Mouse (Mus musculus): ENCODE measurements around the gene Twistnb. TPM values are rescaled to one million over a fixed set of nuclear protein-coding genes. Genes with fewer than 3 reads are reported as not detected.

The Twistnb gene
- 44.4 and 51.6 TPM in 2 replicates for polyA plus RNA-seq (2015; fragmentation: Nextera tagmentation; extraction: Ambion mirVana)

DNA sequence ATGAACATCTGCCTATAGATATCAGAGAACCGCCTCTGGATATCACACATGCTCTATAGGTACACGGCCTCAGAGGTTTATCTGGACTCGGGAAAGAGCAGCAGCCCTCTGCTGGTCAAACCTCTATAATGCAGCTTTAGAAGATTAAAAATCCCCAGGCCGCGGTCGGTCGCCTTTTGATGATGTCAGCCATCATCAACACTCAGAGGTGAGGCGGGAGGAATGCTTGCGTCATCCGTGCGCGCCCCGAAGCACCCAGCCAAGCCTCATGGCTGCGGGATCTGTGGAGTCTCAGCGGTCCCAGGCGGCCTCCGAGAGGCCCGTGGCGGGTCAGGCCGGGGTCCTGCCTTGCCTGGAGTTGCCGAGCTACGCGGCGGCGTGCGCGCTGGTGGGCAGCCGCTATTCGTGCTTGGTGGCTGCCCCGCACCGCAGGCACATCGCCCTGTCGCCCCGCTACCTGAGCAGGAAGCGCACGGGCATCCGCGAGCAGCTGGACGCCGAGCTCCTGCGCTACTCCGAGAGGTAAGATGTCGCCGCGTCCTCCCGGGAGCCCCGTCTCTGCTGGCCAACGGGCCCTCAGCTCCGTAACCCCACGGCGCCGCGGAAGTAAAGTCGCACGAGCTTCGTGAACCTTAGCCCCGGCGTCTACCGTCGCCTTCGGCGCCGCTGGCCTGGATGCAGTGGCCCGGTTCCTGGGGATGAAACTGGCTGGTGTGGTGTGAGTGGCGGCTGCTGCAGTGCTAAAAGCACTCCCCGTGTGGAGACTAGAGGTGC, at the start of gene Twistnb:
TSS of gene Twistnb (plus strand) at position 249 of the 774 bp plus-strand sequence.
- no peaks in the 10 kb centered on the region for H3K36me3 ChIP-seq (ENCODE audit: control insufficient read depth, insufficient read depth)
- H3K9ac ChIP-seq (replicated peaks; ENCODE audit: low read depth, low read length), result peak within 1 kb of the TSS; percentile 76
- H3K4me1 ChIP-seq (replicated peaks; ENCODE audit: control insufficient read depth, insufficient read depth, low read length), result peaks cover 5% of the 10 kb centered on the region
- H3K9me3 ChIP-seq (ENCODE audit: control insufficient read depth, low read length), result no peaks in the 10 kb centered on the region
- peak within 1 kb of the TSS; percentile 77 for H3K4me3 ChIP-seq (replicated peaks; ENCODE audit: low read length)
- peaks cover 6% of the 10 kb centered on the region for H3K27me3 ChIP-seq (replicated peaks; ENCODE audit: control insufficient read depth, insufficient read depth, low read length)
- H3K27ac ChIP-seq (ENCODE audit: low read length), result peak within 1 kb of the TSS; percentile 75
- peak; percentile 95 for ATAC-seq
- under 1% methylated on average over 66 of the region's 66 CpGs for WGBS
- peak within 1 kb of the TSS; percentile 76 for H3K4me2 ChIP-seq (ENCODE audit: low read length)

DNA sequence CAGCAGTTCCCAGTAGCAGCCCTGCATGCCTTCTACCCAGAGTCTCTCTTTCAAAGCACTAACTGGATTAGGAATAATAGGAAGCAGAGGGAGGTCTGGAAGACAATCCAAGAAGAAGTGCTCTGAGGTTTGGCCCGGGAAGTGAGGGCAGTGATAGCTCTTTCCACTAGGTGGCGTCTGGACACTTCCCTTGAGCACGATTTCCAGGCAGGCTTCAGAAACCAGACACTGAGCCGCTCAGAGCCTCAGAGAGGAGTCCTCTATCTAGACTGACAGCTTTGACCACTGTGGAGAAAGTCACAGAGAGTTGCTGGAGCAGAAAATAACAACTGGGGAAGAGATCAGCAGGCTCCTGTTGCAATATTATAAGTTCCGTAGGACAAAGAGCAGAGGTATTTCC, 40.6 kb upstream of the Twistnb start:
- Histone ChIP-seq H3K4me3 (replicated peaks; ENCODE audit: low read length) (no peak overlapping the region), H3K27me3 (replicated peaks; ENCODE audit: control insufficient read depth, insufficient read depth, low read length) (peaks cover 4% of the 10 kb centered on the region; the same call in 1 of the 2 replicates), H3K36me3 (ENCODE audit: control insufficient read depth, insufficient read depth) (no peaks in the 10 kb centered on the region), H3K9me3 (ENCODE audit: control insufficient read depth, low read length) (no peaks in the 10 kb centered on the region), H3K4me1 (replicated peaks; ENCODE audit: control insufficient read depth, insufficient read depth, low read length) (no peaks in the 10 kb centered on the region), H3K4me2 (ENCODE audit: low read length) (no peak overlapping the region), H3K9ac (replicated peaks; ENCODE audit: low read depth, low read length) (no peak overlapping the region), H3K27ac (ENCODE audit: low read length) (no peak overlapping the region)
- peak; percentile 77 for ATAC-seq
- WGBS, result 9% methylated on average over 5 of the region's 5 CpGs

DNA sequence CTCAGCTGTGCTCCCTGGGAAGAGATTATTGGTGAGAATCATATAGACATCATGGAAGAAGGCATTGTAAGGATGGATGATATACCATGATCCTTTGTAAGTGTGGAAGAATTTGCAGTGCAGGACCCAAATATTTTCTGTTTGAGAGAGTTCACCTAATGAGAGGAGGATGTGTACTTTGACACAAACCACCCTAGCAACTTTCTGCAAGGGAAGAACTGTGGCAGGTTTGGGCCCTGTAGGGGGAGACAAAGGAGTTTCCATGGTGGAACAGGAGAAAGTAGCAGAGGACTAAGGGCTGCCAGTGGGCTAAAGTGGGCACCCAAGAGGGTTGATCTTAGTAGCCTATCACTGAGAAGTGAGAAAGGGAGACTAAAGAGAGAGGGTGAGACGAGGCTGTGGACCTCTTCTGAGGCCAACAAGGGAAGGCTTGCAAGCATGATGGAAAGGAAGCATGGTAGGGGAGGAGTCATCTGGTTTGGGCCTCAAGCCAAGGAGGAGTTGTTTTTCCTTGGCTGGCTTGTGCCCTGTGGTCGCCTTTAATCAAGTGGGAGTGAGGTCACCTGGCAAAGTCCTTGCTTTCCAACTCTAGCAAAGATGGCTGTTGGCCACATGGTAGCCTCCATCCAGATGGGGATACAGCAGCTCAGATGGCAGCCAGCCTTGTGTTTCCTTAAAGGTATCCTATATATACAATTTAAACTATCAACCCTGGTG, 38.4 kb upstream of the Twistnb start:
- WGBS, result 65% methylated on average over 2 of the region's 2 CpGs
- no peak for ATAC-seq
- no peak overlapping the region for H3K4me2 ChIP-seq (ENCODE audit: low read length)
- no peak overlapping the region for H3K27ac ChIP-seq (ENCODE audit: low read length)
- no peak overlapping the region for H3K9ac ChIP-seq (replicated peaks; ENCODE audit: low read depth, low read length)
- H3K4me1 ChIP-seq (replicated peaks; ENCODE audit: control insufficient read depth, insufficient read depth, low read length), result peaks cover 8% of the 10 kb centered on the region; the same call in 1 of the 2 replicates
- no peak overlapping the region for H3K4me3 ChIP-seq (replicated peaks; ENCODE audit: low read length)
- peaks cover 4% of the 10 kb centered on the region; the same call in 1 of the 2 replicates for H3K27me3 ChIP-seq (replicated peaks; ENCODE audit: control insufficient read depth, insufficient read depth, low read length)
- H3K9me3 ChIP-seq (ENCODE audit: control insufficient read depth, low read length), result no peaks in the 10 kb centered on the region
- no peaks in the 10 kb centered on the region for H3K36me3 ChIP-seq (ENCODE audit: control insufficient read depth, insufficient read depth)

DNA sequence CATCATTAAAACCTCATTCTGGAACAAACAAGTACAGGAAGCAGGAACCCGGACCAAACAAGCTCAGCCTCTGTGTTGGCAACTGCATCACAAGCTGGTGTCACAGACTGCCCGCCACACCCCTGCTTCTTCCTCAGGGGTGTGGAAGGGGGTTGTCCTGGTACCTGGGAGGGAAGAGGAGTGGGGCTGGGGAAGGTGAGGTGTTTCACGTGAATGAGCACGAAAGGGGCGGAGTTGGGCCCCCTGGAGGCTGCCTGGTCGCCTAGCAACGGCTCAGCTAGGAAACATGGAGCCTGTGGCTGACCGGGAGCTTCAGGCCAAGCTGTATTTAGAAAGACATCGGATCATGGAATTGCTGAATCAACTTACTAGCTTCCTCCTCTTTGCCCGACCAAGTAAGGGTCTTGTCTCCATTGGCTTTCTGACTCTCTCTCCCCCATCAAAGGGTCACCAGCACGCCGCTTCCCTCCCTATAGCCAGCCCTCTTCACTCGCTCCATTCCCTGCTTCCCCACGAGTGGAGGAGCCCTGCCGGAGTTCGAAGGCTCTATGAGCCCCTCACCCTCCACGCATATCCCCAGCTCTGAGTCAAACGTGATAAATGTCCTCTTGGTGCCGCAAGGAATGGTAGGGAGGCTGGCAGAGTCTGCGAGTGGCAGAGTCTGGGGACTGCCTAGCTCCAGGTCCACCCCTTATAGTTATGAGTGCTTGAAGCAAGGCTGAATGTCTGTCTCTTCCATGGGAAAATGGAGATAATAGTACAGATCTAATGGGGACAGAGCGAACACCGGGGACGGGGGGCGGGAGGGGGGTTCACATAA, 34.4 kb upstream of the Twistnb start, which contains the start of gene Efcab10:
TSS of gene Efcab10 (plus strand) at position 51 of the 820 bp plus-strand sequence.
- H3K36me3 ChIP-seq (ENCODE audit: control insufficient read depth, insufficient read depth), result no peaks in the 10 kb centered on the region
- peaks cover 8% of the 10 kb centered on the region; the same call in 1 of the 2 replicates for H3K4me1 ChIP-seq (replicated peaks; ENCODE audit: control insufficient read depth, insufficient read depth, low read length)
- no peaks in the 10 kb centered on the region for H3K9me3 ChIP-seq (ENCODE audit: control insufficient read depth, low read length)
- WGBS, result 7% methylated on average over 24 of the region's 24 CpGs
- peak within 1 kb of the TSS; percentile 37 for H3K4me3 ChIP-seq (replicated peaks; ENCODE audit: low read length)
- H3K27me3 ChIP-seq (replicated peaks; ENCODE audit: control insufficient read depth, insufficient read depth, low read length), result no peaks in the 10 kb centered on the region
- ATAC-seq, result peak; percentile 75
- H3K4me2 ChIP-seq (ENCODE audit: low read length), result peak within 1 kb of the TSS; percentile 54
- peak within 1 kb of the TSS; percentile 54 for H3K9ac ChIP-seq (replicated peaks; ENCODE audit: low read depth, low read length)
- H3K27ac ChIP-seq (ENCODE audit: low read length), result no peak within 1 kb of the TSS

DNA sequence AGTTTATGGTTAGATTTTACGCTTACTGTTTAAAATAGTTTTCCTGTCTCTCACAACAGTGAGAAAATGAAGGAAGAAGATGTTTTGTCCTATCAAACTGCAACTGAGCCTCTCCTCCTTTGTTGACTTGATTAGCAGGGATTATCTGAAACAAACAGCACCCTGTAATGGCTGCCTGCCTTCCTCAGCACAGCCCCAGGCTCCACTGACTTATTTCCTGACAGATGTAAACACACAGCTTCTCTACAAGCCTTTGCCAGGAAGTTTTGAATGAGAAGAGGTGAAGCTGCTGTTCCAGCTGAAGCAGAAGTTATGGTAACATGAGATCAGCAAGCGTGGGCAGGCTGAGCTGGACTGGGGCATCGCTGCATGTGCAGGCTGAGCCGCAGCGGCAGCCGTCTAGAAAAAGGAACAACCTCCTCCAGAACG, 26.2 kb upstream of the Twistnb start:
- no peaks in the 10 kb centered on the region for H3K27me3 ChIP-seq (replicated peaks; ENCODE audit: control insufficient read depth, insufficient read depth, low read length)
- H3K9me3 ChIP-seq (ENCODE audit: control insufficient read depth, low read length), result no peaks in the 10 kb centered on the region
- no peak overlapping the region for H3K4me2 ChIP-seq (ENCODE audit: low read length)
- H3K9ac ChIP-seq (replicated peaks; ENCODE audit: low read depth, low read length), result no peak overlapping the region
- no peak for ATAC-seq
- no peak overlapping the region for H3K27ac ChIP-seq (ENCODE audit: low read length)
- 64% methylated on average over 7 of the region's 7 CpGs for WGBS
- no peaks in the 10 kb centered on the region for H3K4me1 ChIP-seq (replicated peaks; ENCODE audit: control insufficient read depth, insufficient read depth, low read length)
- H3K4me3 ChIP-seq (replicated peaks; ENCODE audit: low read length), result no peak overlapping the region
- H3K36me3 ChIP-seq (ENCODE audit: control insufficient read depth, insufficient read depth), result no peaks in the 10 kb centered on the region

DNA sequence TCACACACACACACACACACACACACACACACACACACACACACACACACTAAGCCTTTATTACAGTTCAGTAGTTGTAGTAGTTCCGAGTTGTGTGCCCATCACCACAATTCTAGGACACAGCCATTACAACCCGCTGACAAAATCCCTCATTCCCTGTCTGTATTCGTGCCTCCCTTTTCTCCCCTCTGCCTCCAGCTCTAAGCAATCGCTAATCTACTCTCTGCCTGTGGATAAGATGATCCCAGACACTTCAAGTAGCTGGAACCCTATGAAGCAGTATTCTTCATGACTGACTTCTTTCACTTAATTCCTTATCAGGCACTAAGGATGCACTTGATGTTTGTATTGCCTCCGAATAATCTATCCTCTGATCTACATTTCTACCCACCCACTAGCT, 24.4 kb upstream of the Twistnb start:
- WGBS, result 52% methylated on average over 5 of the region's 5 CpGs

DNA sequence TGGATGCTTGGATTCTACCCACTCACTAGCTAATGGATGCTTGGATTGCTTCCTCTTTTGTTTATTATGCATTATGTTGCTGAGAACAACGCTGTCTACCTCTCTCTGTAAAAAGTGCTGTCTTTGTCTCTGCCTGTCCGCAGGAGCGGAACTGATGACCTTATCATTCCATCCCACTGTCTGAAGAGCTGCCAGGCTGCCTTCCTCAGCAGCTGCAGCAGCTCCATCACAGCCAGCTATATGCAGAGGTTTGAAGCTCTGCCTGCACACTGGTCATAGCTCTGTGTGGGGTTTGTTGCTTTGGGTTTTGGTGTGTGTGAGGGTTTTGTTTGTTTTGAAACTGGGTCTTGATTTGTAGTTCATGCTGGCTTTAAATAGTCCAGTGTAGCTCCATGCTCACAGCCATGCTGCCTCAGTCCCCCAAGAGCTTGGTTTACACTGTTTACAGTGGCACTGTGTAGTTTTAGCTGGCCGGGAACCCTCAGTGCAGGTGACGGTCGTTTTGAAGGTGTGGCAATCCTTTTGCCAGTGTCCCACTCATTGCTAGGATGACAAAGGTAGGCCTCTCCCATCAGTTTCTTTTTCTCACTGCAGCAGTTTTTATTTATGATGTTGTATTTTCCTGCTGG, 23.9 kb upstream of the Twistnb start:
- no peak for ATAC-seq
- Histone ChIP-seq H3K4me1 (replicated peaks; ENCODE audit: control insufficient read depth, insufficient read depth, low read length) (no peaks in the 10 kb centered on the region), H3K4me2 (ENCODE audit: low read length) (no peak overlapping the region), H3K9me3 (ENCODE audit: control insufficient read depth, low read length) (no peaks in the 10 kb centered on the region), H3K9ac (replicated peaks; ENCODE audit: low read depth, low read length) (no peak overlapping the region), H3K36me3 (ENCODE audit: control insufficient read depth, insufficient read depth) (no peaks in the 10 kb centered on the region), H3K27ac (ENCODE audit: low read length) (no peak overlapping the region), H3K27me3 (replicated peaks; ENCODE audit: control insufficient read depth, insufficient read depth, low read length) (no peaks in the 10 kb centered on the region), H3K4me3 (replicated peaks; ENCODE audit: low read length) (no peak overlapping the region)
- WGBS, result 42% methylated on average over 6 of the region's 6 CpGs

More for the DNA sequence above, 24.4 kb upstream of the Twistnb start:
- H3K27ac ChIP-seq (ENCODE audit: low read length), result no peak overlapping the region
- no peak for ATAC-seq
- H3K9ac ChIP-seq (replicated peaks; ENCODE audit: low read depth, low read length), result no peak overlapping the region
- no peak overlapping the region for H3K4me3 ChIP-seq (replicated peaks; ENCODE audit: low read length)
- H3K4me1 ChIP-seq (replicated peaks; ENCODE audit: control insufficient read depth, insufficient read depth, low read length), result no peaks in the 10 kb centered on the region
- no peak overlapping the region for H3K4me2 ChIP-seq (ENCODE audit: low read length)
- H3K27me3 ChIP-seq (replicated peaks; ENCODE audit: control insufficient read depth, insufficient read depth, low read length), result no peaks in the 10 kb centered on the region
- H3K9me3 ChIP-seq (ENCODE audit: control insufficient read depth, low read length), result no peaks in the 10 kb centered on the region
- H3K36me3 ChIP-seq (ENCODE audit: control insufficient read depth, insufficient read depth), result no peaks in the 10 kb centered on the region

DNA sequence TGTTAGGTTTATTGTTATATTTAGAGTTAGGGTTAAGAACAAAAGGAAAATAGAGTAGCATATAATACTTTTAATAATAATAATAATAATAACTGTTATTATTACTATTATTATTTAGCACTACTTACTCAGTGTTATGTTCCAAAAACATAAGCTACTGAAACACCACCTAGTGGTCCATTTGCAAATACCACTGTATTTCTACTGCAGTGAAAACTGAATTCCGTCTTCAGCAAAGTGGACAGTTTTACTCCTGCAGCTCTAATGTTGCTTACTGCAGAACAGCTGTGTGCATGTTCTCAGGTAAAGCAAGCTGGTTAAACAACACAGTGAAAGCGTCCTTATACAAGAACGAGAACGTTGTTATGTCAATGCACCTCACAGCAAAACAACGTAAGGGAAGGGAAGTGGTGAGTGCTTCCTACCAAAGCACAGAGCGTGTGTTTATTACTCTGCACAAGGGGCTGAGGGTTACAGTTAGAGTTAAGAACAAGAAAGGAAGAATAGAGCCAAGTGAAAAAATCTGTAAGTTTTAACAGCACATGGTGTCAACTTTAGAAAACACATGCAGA, 17.8 kb upstream of the Twistnb start:
- no peaks in the 10 kb centered on the region for H3K9me3 ChIP-seq (ENCODE audit: control insufficient read depth, low read length)
- H3K4me3 ChIP-seq (replicated peaks; ENCODE audit: low read length), result no peak overlapping the region
- H3K36me3 ChIP-seq (ENCODE audit: control insufficient read depth, insufficient read depth), result no peaks in the 10 kb centered on the region
- no peak overlapping the region for H3K27ac ChIP-seq (ENCODE audit: low read length)
- no peak for ATAC-seq
- no peaks in the 10 kb centered on the region for H3K4me1 ChIP-seq (replicated peaks; ENCODE audit: control insufficient read depth, insufficient read depth, low read length)
- H3K4me2 ChIP-seq (ENCODE audit: low read length), result no peak overlapping the region
- H3K9ac ChIP-seq (replicated peaks; ENCODE audit: low read depth, low read length), result no peak overlapping the region
- WGBS, result 56% methylated on average over 6 of the region's 6 CpGs
- 0 out of 2 replicates have a peak, but pooled peaks cover 3% of the 10 kb centered on the region for H3K27me3 ChIP-seq (replicated peaks; ENCODE audit: control insufficient read depth, insufficient read depth, low read length)

Measured in forebrain, embryonic 16.5 days (tissue).